Mouse (Mus musculus): ENCODE measurements at regions not wholly inside any gene's neighbourhood (a gene's known extent, or its start where the extent isn't known, plus 50 kb on each side); places are given as distances from the start of the nearest gene placed in this dataset.

- no peaks in the 10 kb centered on the region; the same call in 1 of the 2 replicates for H3K4me1 ChIP-seq
- no peaks in the 10 kb centered on the region for H3K36me3 ChIP-seq (replicated peaks)
- H3K27me3 ChIP-seq (replicated peaks; ENCODE audit: low read depth, poor library complexity, severe bottlenecking), result no peaks in the 10 kb centered on the region
- no peak overlapping the region for H3K4me3 ChIP-seq
- 63% methylated on average over 4 of the region's 4 CpGs for WGBS
- no peaks in the 10 kb centered on the region for H3K9me3 ChIP-seq
- DNase-seq (ENCODE audit: low spot score), result no peak
- H3K27ac ChIP-seq (replicated peaks), result no peak overlapping the region
These were observed 855.3 kb upstream of the Tenm3 start for GRCm38 (mm10) chr8:49699058-49699457.

DNA sequence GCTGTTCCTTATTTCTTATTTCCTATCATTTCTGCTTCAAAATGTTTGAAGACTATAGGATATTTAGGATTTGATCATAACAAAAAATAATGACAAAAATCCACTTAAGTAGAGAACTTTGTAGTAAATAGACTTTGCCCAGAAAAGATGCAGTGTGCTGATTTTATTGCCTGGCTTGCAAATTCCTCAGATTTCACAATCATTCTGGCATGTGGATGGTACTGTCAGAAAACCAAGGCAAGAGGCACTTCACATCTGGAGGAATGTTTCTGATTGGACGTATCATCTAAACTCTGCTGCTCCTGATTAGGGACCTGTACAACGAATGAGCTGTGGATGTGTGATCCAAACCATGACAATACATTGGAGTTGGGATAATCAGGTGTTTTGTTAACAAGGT, 853.0 kb upstream of the Tenm3 start:
- no peak overlapping the region for H3K4me3 ChIP-seq
- no peak for DNase-seq (ENCODE audit: low spot score)
- H3K4me1 ChIP-seq, result no peaks in the 10 kb centered on the region; the same call in 1 of the 2 replicates
- H3K27ac ChIP-seq (replicated peaks), result no peak overlapping the region
- no peaks in the 10 kb centered on the region for H3K9me3 ChIP-seq
- WGBS, result 59% methylated on average over 2 of the region's 2 CpGs
- no peaks in the 10 kb centered on the region for H3K27me3 ChIP-seq (replicated peaks; ENCODE audit: low read depth, poor library complexity, severe bottlenecking)
- no peaks in the 10 kb centered on the region for H3K36me3 ChIP-seq (replicated peaks)

All from embryonic facial prominence, embryonic 10.5 days (tissue).